Mouse (Mus musculus): ENCODE data around the gene Pan2.
A peak's percentile ranks its signal among the peaks of the same experiment; 100 is the strongest.
"Not testable (repeated sequence)": the region's sequence is repeated elsewhere in the genome, so short reads cannot be mapped to it uniquely, and the experiment has no call there.

The Pan2 gene

GRCm38 (mm10) chr10:128303126-128304021 lies at the start of gene Pan2:
Pan2 (plus strand) TSS chr10:128303335.
- DNase-seq = peak; percentile 100

- no peak for DNase-seq
Measured at GRCm38 (mm10) chr10:128253677-128254255, 49.4 kb upstream of the Pan2 start, which contains the start of gene Apon. Apon (plus strand) TSS chr10:128254096.

DNA sequence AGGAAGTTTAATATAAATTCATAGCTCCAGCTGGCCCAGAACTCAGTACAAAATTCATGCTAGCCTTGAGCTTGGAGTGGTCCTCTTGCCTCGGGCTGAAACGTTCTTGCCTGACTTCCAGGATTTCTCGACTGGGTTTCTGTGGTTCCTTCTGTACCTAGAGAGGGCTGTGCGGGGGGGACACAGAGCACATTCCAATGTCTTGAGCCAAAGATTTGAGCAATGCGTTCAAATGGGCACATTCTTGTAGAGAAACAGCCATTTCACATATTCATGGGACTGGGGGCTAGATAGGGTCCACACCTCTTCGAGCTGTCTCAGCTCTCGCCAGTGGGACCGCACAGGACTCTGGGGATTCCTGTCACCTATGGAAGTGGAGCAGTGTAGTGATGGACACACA lies 47.2 kb upstream of the Pan2 start:
- DNase-seq = no peak

DNA sequence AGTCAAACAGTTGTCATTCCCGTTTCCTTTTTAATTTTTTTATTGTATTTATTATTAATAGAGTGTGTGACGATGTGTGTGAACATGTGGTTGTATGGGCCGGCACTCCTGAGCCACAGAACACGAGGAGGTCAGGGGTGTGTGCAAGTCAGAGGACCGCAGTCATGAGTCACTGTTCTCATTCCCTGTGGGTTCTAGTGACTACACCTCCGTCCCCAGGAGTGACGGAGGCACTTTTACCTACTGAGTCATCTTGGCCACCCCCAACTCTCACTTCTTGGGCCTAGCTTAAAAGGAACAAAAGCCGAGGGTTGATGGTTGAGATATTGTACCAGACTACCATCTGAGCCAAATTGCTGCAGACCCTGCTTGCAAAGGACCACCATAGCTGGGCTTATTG lies 46.8 kb upstream of the Pan2 start:
- DNase-seq = no peak

- no peak for DNase-seq
Measured at GRCm38 (mm10) chr10:128258953-128259352, 44.2 kb upstream of the Pan2 start.

GRCm38 (mm10) chr10:128259946-128260345 lies 43.2 kb upstream of the Pan2 start:
- DNase-seq = no peak

DNA sequence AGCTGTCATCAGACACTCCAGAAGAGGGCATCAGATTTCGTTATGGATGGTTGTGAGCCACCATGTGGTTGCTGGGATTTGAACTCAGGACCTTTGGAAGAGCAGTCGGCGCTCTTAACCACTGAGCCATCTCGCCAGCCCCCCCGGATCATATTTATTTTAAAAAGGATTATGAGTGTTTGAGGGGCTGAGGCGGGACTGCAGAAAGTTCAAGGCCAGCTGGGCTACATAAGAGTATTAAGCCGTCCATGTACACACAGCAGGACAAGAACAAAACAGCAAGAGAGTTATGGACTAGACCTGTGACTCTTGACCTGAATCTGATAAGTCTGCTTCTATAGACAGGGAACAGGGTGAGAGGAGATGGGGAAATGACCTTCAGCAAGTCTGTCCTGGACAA lies 42.8 kb upstream of the Pan2 start:
- not testable (repeated sequence) for DNase-seq

- DNase-seq = no peak
Measured at GRCm38 (mm10) chr10:128262300-128262699, 40.8 kb upstream of the Pan2 start.

DNA sequence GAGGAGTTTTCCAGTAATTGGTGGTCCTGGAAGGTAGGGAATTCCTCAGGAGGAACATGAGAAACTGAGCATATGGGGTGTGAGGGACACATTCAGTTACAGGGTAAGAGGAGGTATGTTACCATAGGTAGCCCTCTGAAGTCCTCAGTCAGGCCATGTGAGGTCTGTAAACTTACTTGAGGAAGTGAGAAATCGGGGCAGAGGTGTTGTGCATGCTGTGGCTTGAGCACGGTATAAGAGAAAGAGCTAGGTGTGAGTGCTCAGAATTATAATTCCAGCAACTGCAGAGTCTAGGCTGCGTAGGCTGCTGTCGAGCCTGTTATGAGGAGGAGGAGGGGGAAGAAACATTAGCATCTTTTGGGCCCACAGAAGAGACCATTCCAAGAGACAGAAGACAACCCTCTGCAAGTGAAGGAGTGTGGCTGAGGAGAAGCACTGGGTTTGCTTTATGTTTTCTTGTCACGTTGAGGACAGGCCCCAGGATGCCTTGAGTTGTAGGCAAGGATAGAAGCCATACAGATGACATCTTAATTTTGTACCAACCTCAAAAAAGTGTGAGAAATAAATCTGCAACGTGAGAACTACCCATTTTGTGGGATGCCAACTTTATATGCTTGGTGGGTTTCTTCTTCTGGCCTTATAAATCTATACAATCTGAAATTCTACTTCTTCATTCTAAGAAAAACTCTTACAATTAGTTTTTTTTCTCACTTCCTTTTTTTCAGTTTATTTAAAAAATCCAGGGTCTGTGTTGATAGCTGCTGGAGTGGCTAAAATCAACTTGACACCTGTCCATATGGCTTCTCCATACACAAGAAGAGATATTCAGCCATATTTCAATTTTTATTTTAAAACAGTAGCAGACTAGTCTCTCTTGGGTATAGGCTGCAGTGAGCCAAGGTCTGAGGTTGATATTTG lies 39.5 kb upstream of the Pan2 start:
- DNase-seq = no peak

GRCm38 (mm10) chr10:128268371-128268770 lies 34.8 kb upstream of the Pan2 start, which contains the start of gene Apof:
Apof (plus strand) TSS chr10:128268671.
- no peak for DNase-seq

GRCm38 (mm10) chr10:128269206-128269910 lies 33.8 kb upstream of the Pan2 start:
- no peak for DNase-seq

DNA sequence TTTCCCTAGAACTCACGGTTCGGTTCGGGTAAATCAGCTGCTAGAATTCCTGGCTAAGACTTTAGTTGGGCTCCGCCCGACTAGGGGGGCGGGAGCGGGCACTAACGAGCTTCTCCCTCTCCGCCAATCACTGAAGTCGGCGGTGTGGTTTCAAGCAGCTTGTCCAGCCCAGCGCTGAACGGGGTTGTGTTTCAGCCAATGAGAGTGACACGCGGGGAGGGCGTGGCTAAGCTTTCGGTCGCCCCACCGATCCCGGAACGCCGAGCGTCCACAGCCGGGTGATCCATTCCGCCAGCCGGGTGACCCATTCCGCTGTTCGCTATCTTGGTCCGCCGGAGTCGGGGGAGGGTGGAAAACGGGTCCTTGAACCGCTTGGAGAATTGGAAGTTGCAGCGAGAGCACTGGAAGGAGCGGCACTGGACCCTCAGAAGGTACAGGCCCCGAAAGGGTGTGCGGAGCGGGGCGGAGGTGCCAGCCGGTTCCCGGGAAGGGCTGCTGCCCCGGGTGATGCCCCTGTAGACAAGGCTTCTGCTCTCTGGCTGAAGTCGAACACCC lies 32.8 kb upstream of the Pan2 start, which contains the start of gene Stat2:
TSS of gene Stat2 (plus strand) at position 273 of the 555 bp plus-strand sequence.
- peak; percentile 95 for DNase-seq

DNA sequence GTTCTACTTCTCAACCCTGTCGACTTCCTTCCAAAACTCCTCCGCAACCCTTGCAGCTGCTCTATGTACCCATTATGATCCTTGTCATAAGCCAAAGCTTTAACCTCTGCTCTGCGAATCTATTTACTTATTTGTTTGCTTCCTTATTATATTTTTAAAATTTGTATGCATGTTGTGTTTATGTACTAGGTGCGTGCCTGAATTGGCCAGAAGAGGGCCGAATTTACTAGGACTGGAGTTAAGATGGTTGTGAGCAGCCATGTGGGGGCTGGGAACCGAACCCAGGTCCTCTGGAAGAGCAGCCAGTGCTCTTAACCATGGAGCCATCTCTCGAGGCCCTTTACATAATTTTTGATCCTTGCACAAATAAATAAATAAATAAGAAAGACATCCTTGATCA lies 32.3 kb upstream of the Pan2 start:
- no peak for DNase-seq

- DNase-seq = no peak
Measured at GRCm38 (mm10) chr10:128271883-128272282, 31.3 kb upstream of the Pan2 start.

DNA sequence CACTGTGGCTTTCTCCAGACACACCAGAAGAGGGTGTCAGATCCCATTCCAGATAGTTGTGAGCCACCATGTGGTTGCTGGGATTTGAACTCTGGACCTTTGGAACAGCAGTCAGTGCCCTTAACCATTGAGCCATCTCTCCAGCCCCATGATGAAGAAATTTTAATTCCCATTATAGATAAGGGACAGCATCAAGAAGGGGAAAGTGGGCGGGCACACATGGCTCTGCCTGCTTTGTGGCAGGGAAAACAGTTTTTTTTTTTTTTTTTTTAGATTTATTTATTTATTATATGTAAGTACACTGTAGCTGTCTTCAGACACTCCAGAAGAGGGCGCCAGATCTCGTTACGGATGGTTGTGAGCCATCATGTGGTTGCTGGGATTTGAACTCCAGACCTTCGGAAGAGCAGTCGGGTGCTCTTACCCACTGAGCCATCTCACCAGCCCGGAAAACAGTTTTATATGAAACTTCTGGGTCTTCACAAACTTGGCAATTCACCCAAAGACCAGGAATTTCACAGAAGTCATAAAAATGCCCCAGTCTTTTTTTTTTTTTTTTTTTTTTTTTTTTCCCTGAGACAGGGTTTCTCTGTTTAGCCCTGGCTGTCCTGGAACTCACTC lies 30.2 kb upstream of the Pan2 start:
- not testable (repeated sequence) for DNase-seq

GRCm38 (mm10) chr10:128275374-128275773 lies 27.8 kb upstream of the Pan2 start:
- not testable (repeated sequence) for DNase-seq

GRCm38 (mm10) chr10:128278158-128278557 lies 25.0 kb upstream of the Pan2 start:
- DNase-seq = no peak

- DNase-seq = peak; percentile 13
Measured at GRCm38 (mm10) chr10:128280943-128281342, 22.2 kb upstream of the Pan2 start.

- peak; percentile 35 for DNase-seq
Measured at GRCm38 (mm10) chr10:128281682-128282081, 21.5 kb upstream of the Pan2 start.

GRCm38 (mm10) chr10:128282886-128283450 lies 20.2 kb upstream of the Pan2 start:
- DNase-seq = no peak
